Mouse (Mus musculus) thymus, adult 2 months (tissue): Measurements from ENCODE around the gene Fndc3b.

Experiments
- CTCF ChIP-seq: fragments of 200-500 bp; IDR thresholded peaks from 2 replicates; pipeline ENCODE4 v1.5.1; 2012; ENCODE audit warnings: mild to moderate bottlenecking, control low read depth, low read length, moderate library complexity, borderline replicate concordance; ENCODE audit not compliant: control insufficient read depth, poor library complexity, insufficient read depth; ENCODE audit errors: extremely low read depth
- POLR2A ChIP-seq: fragments of 200-500 bp; IDR thresholded peaks from 2 replicates; pipeline ENCODE4 v1.6.1; 2012; ENCODE audit warnings: mild to moderate bottlenecking, low read length, control low read depth, moderate library complexity; ENCODE audit not compliant: control insufficient read depth, poor library complexity, insufficient read depth; ENCODE audit errors: extremely low read depth

DNA sequence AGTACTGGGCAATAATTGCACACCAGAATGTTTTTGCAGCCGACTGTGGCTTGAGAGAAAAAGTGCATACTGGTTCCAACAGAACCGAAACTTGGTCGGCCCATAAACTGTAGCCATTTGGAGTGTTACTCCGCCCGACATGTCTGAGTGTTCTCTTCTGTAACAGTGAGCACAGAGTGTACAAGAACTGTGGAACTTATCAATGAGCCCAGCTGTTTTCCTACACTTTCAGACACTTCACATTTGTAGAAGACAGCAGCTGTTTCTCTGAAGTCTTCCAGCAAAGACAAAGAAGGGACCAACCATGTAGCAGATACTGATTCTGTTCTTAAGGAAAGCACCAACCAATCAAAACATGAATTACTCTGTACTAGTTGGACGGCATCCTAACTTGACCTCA, 191.6 kb downstream of the Fndc3b start:
- TF ChIP-seq CTCF = no peak
- TF ChIP-seq POLR2A = no peak
